Mouse (Mus musculus): Measurements from ENCODE around the gene Cd248.

Gene Cd248

DNA sequence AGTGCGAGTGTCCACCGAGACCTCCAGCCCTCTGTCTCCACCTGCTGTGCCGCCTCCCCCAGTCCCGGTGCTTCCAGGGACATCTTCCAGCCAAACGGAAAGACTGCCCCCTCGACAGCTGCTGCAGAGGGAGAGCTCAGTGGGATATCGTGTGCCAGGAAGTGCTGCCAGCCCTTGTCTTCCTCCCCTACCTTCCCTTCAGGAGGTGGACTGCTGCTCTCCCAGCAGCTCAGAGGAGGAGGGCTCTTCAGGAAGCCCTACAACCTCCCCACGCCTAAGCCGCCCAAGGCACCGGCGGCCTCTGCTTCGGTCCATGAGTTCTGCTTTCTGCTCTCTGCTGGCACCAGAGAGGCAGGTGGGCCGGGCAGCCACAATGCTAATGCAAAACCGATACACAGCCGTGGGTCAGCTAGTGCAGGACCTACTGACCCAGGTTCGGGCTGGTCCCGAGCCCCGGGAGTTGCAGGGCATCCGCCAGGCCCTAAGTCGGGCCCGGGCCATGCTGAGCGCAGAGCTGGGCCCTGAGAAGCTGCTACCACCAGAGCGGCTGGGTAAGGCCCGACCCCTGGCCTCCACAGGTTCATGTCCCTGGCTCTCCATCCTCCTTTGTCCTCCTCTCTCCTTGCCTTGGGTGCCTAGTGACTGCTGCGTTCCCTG is 15.6 kb upstream of the Cd248 start:
- DNase-seq = no peak

DNA sequence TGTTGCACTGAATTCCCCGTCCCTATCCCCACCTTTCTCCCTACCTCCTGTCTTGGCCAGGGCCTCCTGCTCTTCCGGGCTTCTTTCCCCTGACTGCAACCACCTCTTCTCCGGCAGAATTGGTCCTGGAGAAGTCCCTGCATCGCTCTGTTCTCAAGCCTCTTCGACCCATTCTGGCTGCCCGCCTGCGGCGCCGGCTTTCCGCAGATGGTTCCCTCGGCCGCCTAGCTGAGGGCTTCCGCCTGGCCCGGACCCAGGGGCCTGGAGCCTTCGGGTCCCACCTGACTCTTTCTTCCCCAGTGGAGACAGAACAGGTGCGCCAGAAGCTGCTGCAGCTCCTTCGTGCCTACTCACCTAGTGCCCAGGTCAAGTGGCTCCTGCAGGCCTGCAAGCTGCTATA is 15.0 kb upstream of the Cd248 start:
- DNase-seq = no peak

GRCm38 (mm10) chr19:5053909-5054308 is 14.0 kb upstream of the Cd248 start:
- DNase-seq = peak; percentile 66

GRCm38 (mm10) chr19:5056251-5056650 is 11.6 kb upstream of the Cd248 start:
- DNase-seq = peak; percentile 81

DNA sequence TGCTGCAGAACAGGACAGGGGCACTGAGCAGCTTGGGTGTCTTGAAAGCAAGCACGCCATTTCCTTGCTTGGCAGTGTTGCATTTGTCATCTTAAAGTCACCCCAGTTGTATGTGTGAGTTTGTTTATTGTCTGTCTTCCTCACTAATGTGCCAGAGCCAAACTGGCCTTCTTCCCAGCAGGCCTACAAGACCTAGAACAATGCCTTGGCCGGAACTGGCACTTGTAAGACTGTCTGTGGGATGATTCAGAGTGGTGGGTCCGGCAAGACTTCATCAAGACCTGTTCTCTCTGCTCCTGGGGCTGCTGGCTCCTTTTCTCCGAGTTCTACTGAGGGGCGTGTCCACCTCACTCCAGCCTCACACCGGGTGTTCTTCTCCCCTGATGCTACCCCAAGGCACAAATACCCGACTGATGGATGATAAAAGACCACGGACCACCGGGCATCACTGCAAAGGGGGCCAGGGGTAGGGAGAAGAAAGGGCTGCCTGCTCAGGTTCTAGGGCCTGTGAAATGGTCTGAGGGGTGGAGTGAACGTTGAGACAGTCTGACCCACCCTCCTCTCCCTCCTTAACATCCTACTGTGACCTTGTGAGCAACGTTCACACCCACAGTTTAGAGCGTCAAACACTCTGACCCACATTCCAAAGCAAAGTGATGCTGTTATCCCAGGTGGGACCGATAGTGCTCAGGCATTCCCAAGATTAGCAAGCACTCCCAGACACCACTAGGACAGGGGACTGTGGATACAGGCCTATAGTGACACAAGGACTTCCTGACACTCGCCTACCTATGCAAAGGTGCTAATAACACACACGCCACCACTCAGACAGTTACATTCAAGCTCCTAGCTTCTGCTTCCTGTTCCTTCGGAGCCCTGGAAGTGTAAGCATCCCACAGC is 9.8 kb upstream of the Cd248 start:
- DNase-seq = no peak

- DNase-seq = peak; percentile 40
These were observed 8.8 kb upstream of the Cd248 start for GRCm38 (mm10) chr19:5058801-5059771.

GRCm38 (mm10) chr19:5060365-5061330 is 7.2 kb upstream of the Cd248 start:
- no peak for DNase-seq

GRCm38 (mm10) chr19:5062041-5062440 is 5.8 kb upstream of the Cd248 start:
- no peak for DNase-seq

DNA sequence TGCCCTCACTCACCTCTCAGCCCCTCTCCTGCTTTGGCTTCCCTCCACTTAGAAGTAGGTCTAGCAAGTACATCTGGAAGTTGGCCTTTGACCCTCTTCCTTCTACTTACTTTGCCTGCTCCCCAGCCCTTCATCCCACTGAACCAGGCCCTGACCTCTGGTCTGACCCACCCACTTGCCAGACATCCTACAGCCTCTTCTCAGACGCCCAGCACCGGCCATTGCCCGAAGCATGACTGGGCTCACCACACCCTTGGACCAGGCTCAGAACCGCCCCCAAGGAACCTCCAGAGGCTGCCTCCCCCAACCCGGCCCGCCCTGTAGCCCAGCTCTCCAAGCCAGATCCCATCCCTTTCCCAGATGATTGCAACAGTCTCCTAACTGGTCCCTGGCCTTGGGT is 5.4 kb upstream of the Cd248 start:
- DNase-seq = no peak

GRCm38 (mm10) chr19:5065104-5065503 is 2.8 kb upstream of the Cd248 start:
- peak; percentile 39 for DNase-seq

GRCm38 (mm10) chr19:5067040-5067799 is 658 bp upstream of the Cd248 start:
- no peak for DNase-seq

- DNase-seq = peak; percentile 81
These were observed 824 bp downstream of the Cd248 start for GRCm38 (mm10) chr19:5068570-5069234.

- DNase-seq = no peak
These were observed 1.6 kb downstream of the Cd248 start for GRCm38 (mm10) chr19:5069486-5069885.

GRCm38 (mm10) chr19:5069978-5070377 is 2.1 kb downstream of the Cd248 start:
- DNase-seq = no peak

DNA sequence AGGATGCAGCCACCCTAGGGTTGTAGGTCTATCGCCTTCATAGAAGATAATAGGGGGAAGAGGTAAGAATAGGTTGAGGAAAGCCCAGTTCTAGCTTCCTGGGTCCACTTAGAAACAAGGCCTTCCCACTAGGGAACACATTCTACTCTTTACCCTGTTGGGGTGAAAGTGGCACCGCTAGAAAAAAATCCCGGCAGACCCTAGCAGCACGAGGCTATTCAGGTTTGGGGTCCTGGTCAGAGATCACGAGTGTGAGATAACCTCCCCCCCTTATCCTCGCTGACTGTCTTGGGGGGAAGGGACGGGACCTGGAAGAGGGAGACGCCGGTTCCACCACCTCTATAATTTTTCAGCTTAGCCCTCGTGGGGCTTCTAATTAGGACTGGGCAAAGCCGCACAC is 3.2 kb downstream of the Cd248 start:
- no peak for DNase-seq

- peak; percentile 87 for DNase-seq
These were observed 3.9 kb downstream of the Cd248 start for GRCm38 (mm10) chr19:5071545-5072369.

GRCm38 (mm10) chr19:5072389-5073019 is 4.6 kb downstream of the Cd248 start:
- DNase-seq = peak; percentile 44

DNA sequence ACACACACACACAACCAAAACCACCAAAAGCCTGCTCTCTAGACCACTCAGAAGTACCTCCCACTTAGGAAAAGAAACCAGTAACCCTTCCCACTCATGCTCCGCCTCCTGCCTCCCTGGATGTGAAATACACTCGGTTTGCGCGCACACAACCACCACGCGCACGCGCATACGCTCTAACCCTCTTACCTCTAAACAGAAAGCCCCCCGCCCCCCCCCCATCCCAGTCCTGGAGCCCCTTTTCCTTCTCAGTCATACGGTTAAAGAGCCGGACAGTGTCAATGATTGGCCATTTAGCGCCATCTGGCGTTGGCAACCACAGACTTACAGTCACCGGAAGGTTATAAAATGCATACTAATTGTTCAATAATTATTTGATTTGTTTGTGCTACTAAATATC is 5.2 kb downstream of the Cd248 start:
- DNase-seq = peak; percentile 84

DNA sequence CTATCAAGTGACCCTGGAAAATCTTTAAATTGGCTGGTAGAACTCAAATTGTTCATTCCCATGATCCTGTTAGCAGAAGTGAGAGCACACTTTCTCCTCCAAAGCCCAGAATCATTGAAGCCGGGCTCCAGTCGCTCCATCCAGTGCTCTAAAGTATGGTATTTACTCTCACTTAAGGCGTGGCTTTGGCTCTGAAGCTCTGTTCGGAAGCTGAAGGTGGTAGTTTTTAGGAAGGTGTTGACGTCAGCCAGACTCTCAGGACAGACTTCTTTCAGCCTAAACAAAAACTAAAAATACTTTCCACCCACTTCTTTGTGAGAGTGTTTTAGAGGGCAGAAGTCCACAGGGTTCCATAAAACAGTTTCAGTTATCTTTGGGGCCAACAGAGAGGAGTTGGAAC is 5.6 kb downstream of the Cd248 start:
- DNase-seq = no peak

Measured in retina, postnatal 1 day (tissue).